Mouse (Mus musculus) spleen, adult 2 months (tissue): ENCODE data around the gene Cs. TPM values are rescaled to one million over a fixed set of nuclear protein-coding genes. Genes with fewer than 3 reads are reported as not detected.

Source experiments
- DNase-seq, 2 experiments: peaks; one replicate each; pipeline versions ENCODE4 v3.0.0 to v3.0.0-alpha.2; 2012 to 2021; ENCODE audit warnings: low spot score in 2 of 2, low read depth in 1 of 2
- H3K27ac ChIP-seq: fragments of 200-500 bp; 2 replicates; pipeline ENCODE4 v1.5.1; 2012; ENCODE audit warnings: low read length, inconsistent platforms; ENCODE audit not compliant: insufficient read depth
- H3K27me3 ChIP-seq: fragments of 200-500 bp; 2 replicates; pipeline ENCODE4 v1.6.1; 2012; ENCODE audit warnings: mild to moderate bottlenecking, moderate library complexity, low read length, inconsistent platforms; ENCODE audit not compliant: control insufficient read depth, insufficient read depth
- H3K36me3 ChIP-seq: fragments of 200-500 bp; 2 replicates; pipeline ENCODE4 v1.6.1; 2012; ENCODE audit warnings: mild to moderate bottlenecking, low read length, inconsistent platforms; ENCODE audit not compliant: control insufficient read depth, insufficient read depth
- H3K4me1 ChIP-seq: fragments of 200-500 bp; 2 replicates; pipeline ENCODE4 v1.6.1; 2011; ENCODE audit warnings: inconsistent platforms; ENCODE audit not compliant: control insufficient read depth, insufficient read depth, insufficient read length
- H3K4me3 ChIP-seq: fragments of 200-500 bp; 2 replicates; pipeline ENCODE4 v1.5.1; 2011; ENCODE audit warnings: mild to moderate bottlenecking, inconsistent platforms; ENCODE audit not compliant: insufficient read depth, insufficient read length; ENCODE audit errors: extremely low read depth
- CTCF ChIP-seq: fragments of 200-500 bp; IDR thresholded peaks from 2 replicates; pipeline ENCODE4 v1.5.1; 2011; ENCODE audit warnings: mild to moderate bottlenecking, inconsistent platforms; ENCODE audit not compliant: insufficient read depth, insufficient read length, insufficient replicate concordance; ENCODE audit errors: extremely low read depth
- POLR2A ChIP-seq: fragments of 200-500 bp; IDR thresholded peaks from 2 replicates; pipeline ENCODE4 v1.6.1; 2011; ENCODE audit warnings: low read depth, low read length, inconsistent platforms
- WGBS: fragments of 180-500 bp; shearing (Covaris S2); methylation state at CpG from one replicate; pipeline ENCODE4 v1.1.7; 2018; 5-methylcytosine and 5-hydroxymethylcytosine counted together
- polyA plus RNA-seq: library from polyadenylated mRNA; depleted of rRNA; stranded (reverse); fragments of >200 nt; gene quantifications from 2 replicates; pipeline ENCODE4 v1.2.3, GENCODE M21; 2012

Cs gene
- polyA plus RNA-seq, 1 experiment: 70.4 TPM

GRCm38 (mm10) chr10:128401638-128402037 lies 64.1 kb downstream of the Cs start:
- H3K4me1 ChIP-seq: no peaks in the 10 kb centered on the region
- peaks cover 2% of the 10 kb centered on the region; the same call in 1 of the 2 replicates for H3K36me3 ChIP-seq
- TF ChIP-seq POLR2A (no peak), CTCF (no peak)
- DNase-seq: no peak
- WGBS: 73% methylated on average over 9 of the region's 9 CpGs
- no peak overlapping the region for H3K4me3 ChIP-seq
- no peaks in the 10 kb centered on the region for H3K27me3 ChIP-seq
- no peak overlapping the region for H3K27ac ChIP-seq

GRCm38 (mm10) chr10:128403931-128404330 lies 66.4 kb downstream of the Cs start:
- Histone ChIP-seq H3K4me1 (peaks cover 4% of the 10 kb centered on the region), H3K27ac (no peak overlapping the region), H3K4me3 (no peak overlapping the region), H3K36me3 (peaks cover 2% of the 10 kb centered on the region; the same call in 1 of the 2 replicates), H3K27me3 (no peaks in the 10 kb centered on the region)
- no peak for DNase-seq
- no peak for TF ChIP-seq CTCF
- TF ChIP-seq POLR2A: no peak
- WGBS: 90% methylated on average over 7 of the region's 7 CpGs

DNA sequence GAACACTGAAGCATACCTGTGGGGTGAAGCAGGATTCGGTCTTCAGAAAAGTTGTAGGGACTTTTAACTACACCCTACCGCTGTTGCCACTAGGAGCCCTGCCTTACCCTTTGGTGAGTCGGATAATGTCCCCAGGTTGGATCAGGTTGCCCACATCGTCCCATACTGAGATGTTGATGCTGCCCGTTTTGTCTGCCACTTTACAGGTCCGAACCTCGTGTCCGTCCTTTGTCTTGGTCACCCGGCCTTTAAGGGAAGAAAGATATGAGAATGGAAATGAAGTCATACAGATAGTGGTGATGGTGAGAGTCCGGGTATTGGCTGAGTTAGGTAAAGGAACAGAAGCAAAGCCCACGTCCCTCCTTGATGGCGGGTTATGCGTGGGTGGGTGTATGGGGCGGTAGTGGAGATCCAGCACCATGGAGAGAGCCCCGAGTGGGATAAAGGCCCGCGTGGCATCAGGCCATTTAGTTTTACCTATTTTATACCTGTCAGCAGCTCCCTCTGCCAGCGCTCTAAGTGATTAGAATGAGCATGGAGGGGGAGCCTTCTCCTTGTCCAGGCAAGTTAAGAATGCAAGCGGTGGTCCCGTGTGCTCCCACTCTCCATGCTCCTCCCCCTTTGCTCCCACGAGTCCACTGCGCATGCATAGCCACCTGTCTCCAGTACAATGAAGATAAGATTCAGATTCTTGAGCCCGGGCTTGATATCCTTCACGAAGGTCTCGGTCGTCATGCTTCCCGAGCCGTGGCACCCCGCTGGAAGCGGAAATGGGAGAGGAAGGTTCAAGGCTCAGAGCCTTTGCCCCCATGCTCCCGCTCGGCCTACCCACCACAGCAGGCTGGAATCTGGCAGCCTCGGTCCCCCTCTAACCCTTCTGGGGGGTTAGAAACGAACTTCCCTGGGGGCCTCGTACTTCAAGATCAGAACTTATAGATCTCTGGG lies 71.3 kb downstream of the Cs start:
- peaks cover 15% of the 10 kb centered on the region for H3K4me1 ChIP-seq
- peak overlapping the region; percentile 75 for H3K4me3 ChIP-seq
- no peaks in the 10 kb centered on the region for H3K27me3 ChIP-seq
- 21% methylated on average over 35 of the region's 35 CpGs for WGBS
- peaks cover 1% of the 10 kb centered on the region for H3K36me3 ChIP-seq
- peak in 1 of 2 experiments; percentile 17 for DNase-seq
- TF ChIP-seq CTCF (no peak), POLR2A (no peak)
- 0 out of 2 replicates have a peak overlapping the region, but pooled peaks have one; percentile 44 for H3K27ac ChIP-seq

GRCm38 (mm10) chr10:128409692-128410559 lies 72.4 kb downstream of the Cs start:
- no peaks in the 10 kb centered on the region for H3K27me3 ChIP-seq
- peak overlapping the region; percentile 85 for H3K27ac ChIP-seq
- peaks cover 3% of the 10 kb centered on the region for H3K36me3 ChIP-seq
- peaks cover 16% of the 10 kb centered on the region for H3K4me1 ChIP-seq
- TF ChIP-seq CTCF: peak; percentile 86
- TF ChIP-seq POLR2A: 0 out of 2 replicates have a peak, but pooled peaks have one; percentile 17
- H3K4me3 ChIP-seq: peak overlapping the region; percentile 75
- 6% methylated on average over 35 of the region's 36 CpGs for WGBS
- DNase-seq: peak; percentile 96 to 97

DNA sequence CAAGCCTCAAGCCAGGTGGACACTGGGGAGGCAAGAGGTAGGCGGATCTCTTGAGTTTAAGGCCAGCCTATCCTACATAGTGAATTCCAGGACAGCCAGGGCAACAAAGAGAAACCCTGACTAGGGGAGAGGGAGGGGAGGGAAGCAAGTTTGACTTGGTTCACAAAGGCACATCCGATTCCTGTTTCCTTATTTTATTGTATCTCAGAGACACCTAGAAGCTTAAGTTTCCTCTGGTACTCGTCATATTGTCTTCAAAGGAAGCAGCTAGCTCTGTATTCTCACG lies 73.0 kb downstream of the Cs start:
- no peak for DNase-seq
- WGBS: 16% methylated on average over 4 of the region's 4 CpGs
- Histone ChIP-seq H3K36me3 (peaks cover 6% of the 10 kb centered on the region), H3K27ac (peak overlapping the region; percentile 85), H3K4me3 (peak overlapping the region; percentile 33; the same call in 1 of the 2 replicates), H3K4me1 (peaks cover 16% of the 10 kb centered on the region), H3K27me3 (no peaks in the 10 kb centered on the region)
- TF ChIP-seq CTCF: no peak
- TF ChIP-seq POLR2A: no peak

DNA sequence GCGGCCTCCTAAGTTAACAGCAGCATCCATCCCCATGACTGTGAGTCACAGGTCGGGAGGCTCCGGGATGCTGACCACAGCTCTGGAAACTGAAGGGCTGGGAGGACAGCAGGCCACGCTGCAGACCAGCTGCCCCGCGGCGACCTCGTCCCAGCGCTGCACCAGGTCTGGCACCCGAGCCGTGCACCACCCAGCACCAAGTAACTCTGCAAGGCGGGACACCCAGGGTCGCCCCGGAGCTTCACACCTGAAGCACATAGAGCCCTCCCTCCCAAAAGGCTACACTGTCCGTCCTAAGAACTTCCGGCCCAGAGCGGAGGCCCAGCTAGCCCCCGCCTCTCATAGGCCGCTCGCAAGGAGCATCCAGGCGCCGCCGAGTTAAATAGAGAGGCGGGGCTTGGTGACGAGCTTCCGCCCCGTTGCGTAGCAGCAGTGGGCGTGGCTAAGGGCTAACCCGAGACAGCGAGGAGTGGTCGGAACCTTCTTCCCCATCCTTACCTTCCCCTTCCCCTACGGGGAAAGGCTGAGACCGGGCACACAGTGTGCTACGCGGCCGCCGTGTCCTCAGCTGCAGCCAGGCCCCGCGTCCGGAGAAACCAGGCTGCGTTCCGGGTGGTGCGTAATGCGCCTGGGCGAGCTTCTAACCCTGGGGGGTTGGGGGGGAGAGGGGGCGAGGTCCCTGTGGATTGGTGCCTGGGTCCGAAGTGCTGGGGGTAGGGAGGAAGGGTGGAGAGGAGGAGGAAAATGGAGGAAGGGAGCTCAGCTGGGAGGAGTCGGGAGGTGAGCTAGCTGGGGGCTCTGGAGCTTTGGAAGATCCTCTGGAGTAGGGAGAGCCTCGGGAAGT lies 73.9 kb downstream of the Cs start, which contains the start of the genes Nabp2 and Rnf41:
Nabp2 (minus strand) TSS at position 282 of the 844 bp plus-strand sequence.
Rnf41 (plus strand) TSS at position 447 of the 844 bp plus-strand sequence.
- peaks cover 12% of the 10 kb centered on the region for H3K36me3 ChIP-seq
- peaks cover 16% of the 10 kb centered on the region for H3K4me1 ChIP-seq
- H3K4me3 ChIP-seq: peak within 1 kb of the TSS; percentile 77
- H3K27ac ChIP-seq: peak within 1 kb of the TSS; percentile 96
- peak; percentile 84 to 97 for DNase-seq
- H3K27me3 ChIP-seq: no peaks in the 10 kb centered on the region
- TF ChIP-seq CTCF: no peak
- TF ChIP-seq POLR2A: peak; percentile 48; the same call in 1 of the 2 replicates
- WGBS: under 1% methylated on average over 49 of the region's 50 CpGs
